Mouse (Mus musculus): ENCODE measurements at regions not wholly inside any gene's neighbourhood (a gene's known extent, or its start where the extent isn't known, plus 50 kb on each side); places are given as distances from the start of the nearest gene placed in this dataset.

DNA sequence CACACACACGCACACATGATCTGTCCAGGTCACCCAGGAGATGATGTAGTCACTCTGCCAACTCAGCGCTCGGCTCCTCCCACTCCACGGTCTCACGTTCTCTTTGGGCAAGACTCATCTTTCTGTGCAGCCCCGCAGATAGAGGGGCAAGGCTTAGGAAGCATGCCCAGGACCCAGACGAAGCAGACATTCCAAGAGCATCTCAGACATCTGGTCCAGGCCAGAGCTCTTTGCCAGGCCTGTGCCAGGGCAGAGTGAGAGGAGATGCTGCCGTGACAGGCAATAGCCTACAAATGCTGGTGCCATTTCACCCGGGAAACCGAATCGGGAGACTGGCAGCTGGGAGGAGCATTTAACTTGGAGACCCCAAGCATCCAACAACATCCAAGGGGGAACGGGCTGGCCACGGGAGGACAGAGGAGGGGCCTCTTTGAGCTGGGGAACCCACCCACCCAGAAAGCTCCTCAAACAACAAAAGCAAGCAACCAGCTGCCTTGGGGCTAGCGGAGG lies 133.2 kb downstream of the 3100002H09Rik start:
- no peak overlapping the region for H3K27ac ChIP-seq (ENCODE audit: insufficient read depth, low read length)

DNA sequence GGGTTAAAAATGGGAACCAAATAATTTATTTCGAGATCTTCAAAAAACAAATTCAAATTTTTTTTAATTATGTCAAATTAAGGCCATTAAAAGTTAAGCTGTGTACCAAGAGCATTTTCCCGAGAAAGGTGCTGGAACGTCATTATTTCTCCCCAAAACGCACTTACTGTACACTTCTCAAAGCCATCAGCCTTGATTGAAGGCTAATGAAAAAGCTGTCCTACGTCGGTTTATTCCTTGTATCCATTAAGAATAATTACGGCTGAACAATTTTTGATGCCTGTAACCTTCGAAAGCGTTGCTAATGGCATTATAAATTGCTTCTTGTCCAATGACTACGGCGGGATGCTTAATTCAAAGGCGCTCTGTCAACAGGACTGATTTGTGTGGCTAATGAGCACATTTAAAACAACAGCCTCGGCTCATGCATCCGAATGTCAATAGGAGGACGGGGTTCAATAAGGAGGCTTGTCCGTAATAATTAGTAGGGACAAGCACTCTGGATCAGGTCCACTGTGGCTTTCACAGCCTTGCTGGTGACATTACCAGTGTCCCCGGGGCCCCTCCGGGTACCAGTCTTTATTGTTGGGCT lies 145.3 kb downstream of the 3100002H09Rik start:
- Histone ChIP-seq H3K4me3 (ENCODE audit: low read depth, low read length) (no peak overlapping the region), H3K9ac (ENCODE audit: low read depth, poor library complexity, severe bottlenecking) (no peak overlapping the region), H3K36me3 (ENCODE audit: control insufficient read depth, insufficient read depth, low read length, poor library complexity, severe bottlenecking) (no peaks in the 10 kb centered on the region), H3K9me3 (replicated peaks; ENCODE audit: control insufficient read depth, insufficient read depth, low read length, poor library complexity, severe bottlenecking) (no peaks in the 10 kb centered on the region), H3K27me3 (ENCODE audit: control insufficient read depth, insufficient read depth, low read length, poor library complexity, severe bottlenecking) (no peaks in the 10 kb centered on the region), H3K4me1 (ENCODE audit: control insufficient read depth, insufficient read depth, low read length) (no peaks in the 10 kb centered on the region), H3K27ac (ENCODE audit: insufficient read depth, low read length) (no peak overlapping the region)
- no peak for TF ChIP-seq POLR2A (IDR thresholded peaks at IDR 0.05; ENCODE audit: insufficient read depth, low read length)
- TF ChIP-seq EP300 (IDR thresholded peaks at IDR 0.05; ENCODE audit: insufficient read depth, low read depth, low read length): no peak
- TF ChIP-seq CTCF (IDR thresholded peaks at IDR 0.05; ENCODE audit: low read depth, low read length): no peak

More for the DNA sequence above, 133.2 kb downstream of the 3100002H09Rik start:
- no peaks in the 10 kb centered on the region for H3K36me3 ChIP-seq (ENCODE audit: control insufficient read depth, insufficient read depth, low read length, poor library complexity, severe bottlenecking)
- no peak overlapping the region for H3K9ac ChIP-seq (ENCODE audit: low read depth, poor library complexity, severe bottlenecking)
- H3K27me3 ChIP-seq (ENCODE audit: control insufficient read depth, insufficient read depth, low read length, poor library complexity, severe bottlenecking): no peaks in the 10 kb centered on the region
- H3K4me1 ChIP-seq (ENCODE audit: control insufficient read depth, insufficient read depth, low read length): peaks cover 3% of the 10 kb centered on the region
- no peak overlapping the region for H3K4me3 ChIP-seq (ENCODE audit: low read depth, low read length)
- no peaks in the 10 kb centered on the region for H3K9me3 ChIP-seq (replicated peaks; ENCODE audit: control insufficient read depth, insufficient read depth, low read length, poor library complexity, severe bottlenecking)
- TF ChIP-seq CTCF (IDR thresholded peaks at IDR 0.05; ENCODE audit: low read depth, low read length): no peak
- TF ChIP-seq EP300 (IDR thresholded peaks at IDR 0.05; ENCODE audit: insufficient read depth, low read depth, low read length): no peak

DNA sequence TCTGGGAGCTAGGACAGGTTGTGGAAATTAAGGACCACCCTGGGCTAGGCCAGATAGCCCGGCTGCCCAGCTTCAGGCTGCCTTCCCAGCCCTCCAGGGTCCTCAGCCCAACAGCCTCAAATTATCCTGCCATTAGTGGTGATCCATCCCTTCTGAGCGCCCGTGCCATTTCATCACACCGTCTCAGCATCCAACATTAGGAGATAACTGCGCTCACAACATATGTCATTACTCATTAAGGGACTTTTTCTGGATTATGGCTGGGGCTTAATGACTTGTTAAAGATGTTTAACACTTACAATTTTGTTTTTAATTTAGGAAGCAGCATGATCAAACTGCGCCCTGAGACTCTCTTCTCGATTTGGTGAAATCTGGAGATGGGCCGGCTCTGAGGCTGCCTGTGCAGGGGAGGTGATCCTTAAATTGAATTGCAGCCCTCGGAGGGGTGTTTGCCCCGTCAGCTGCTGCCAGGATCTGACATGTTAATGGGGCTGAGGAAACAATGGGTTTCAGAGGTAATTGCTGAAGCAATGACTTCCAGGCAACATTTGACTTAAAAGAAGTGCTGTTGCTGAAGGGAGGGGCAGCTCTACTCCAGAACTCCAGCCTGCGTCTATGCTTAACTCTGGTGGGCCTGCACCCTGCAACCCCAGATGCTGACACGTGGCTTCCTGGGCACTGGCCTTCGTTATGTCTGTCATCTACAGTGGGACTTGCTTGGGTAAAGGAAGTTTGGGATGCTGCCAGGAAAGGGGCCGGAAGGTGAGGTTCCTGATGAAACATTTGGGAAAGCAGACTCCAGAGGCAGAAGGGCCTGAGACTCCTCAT lies 154.9 kb downstream of the 3100002H09Rik start:
- Histone ChIP-seq H3K27ac (ENCODE audit: insufficient read depth, low read length) (no peak overlapping the region), H3K27me3 (ENCODE audit: control insufficient read depth, insufficient read depth, low read length, poor library complexity, severe bottlenecking) (no peaks in the 10 kb centered on the region), H3K4me3 (ENCODE audit: low read depth, low read length) (no peak overlapping the region), H3K9me3 (replicated peaks; ENCODE audit: control insufficient read depth, insufficient read depth, low read length, poor library complexity, severe bottlenecking) (no peaks in the 10 kb centered on the region), H3K4me1 (ENCODE audit: control insufficient read depth, insufficient read depth, low read length) (peaks cover 2% of the 10 kb centered on the region), H3K36me3 (ENCODE audit: control insufficient read depth, insufficient read depth, low read length, poor library complexity, severe bottlenecking) (no peaks in the 10 kb centered on the region), H3K9ac (ENCODE audit: low read depth, poor library complexity, severe bottlenecking) (no peak overlapping the region)
- TF ChIP-seq EP300 (IDR thresholded peaks at IDR 0.05; ENCODE audit: insufficient read depth, low read depth, low read length): no peak
- TF ChIP-seq CTCF (IDR thresholded peaks at IDR 0.05; ENCODE audit: low read depth, low read length): no peak
- TF ChIP-seq POLR2A (IDR thresholded peaks at IDR 0.05; ENCODE audit: insufficient read depth, low read length): no peak

DNA sequence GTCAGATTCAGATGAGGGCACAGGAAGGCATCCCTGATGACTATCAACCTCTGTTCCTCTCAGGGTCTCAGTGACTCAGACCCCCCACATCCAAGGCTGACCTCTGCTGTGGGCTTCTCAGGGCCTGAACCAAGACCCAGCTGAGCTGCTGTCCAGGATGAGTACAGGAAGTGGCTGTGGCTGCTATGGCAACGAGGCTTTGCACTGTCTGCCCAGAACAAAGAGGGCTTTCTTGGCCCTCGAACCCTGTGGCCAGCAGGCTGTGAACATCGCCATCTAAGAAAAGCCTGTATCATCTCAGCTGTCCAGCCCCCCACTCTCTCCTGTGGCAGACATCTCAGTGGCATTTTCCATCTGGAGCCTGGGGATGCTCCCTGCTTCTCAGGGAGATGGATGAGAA lies 159.5 kb downstream of the 3100002H09Rik start:
- TF ChIP-seq POLR2A (IDR thresholded peaks at IDR 0.05; ENCODE audit: insufficient read depth, low read length) (no peak), EP300 (IDR thresholded peaks at IDR 0.05; ENCODE audit: insufficient read depth, low read depth, low read length) (no peak), CTCF (IDR thresholded peaks at IDR 0.05; ENCODE audit: low read depth, low read length) (no peak)
- H3K9ac ChIP-seq (ENCODE audit: low read depth, poor library complexity, severe bottlenecking): no peak overlapping the region
- no peaks in the 10 kb centered on the region for H3K27me3 ChIP-seq (ENCODE audit: control insufficient read depth, insufficient read depth, low read length, poor library complexity, severe bottlenecking)
- no peak overlapping the region for H3K27ac ChIP-seq (ENCODE audit: insufficient read depth, low read length)
- no peaks in the 10 kb centered on the region for H3K36me3 ChIP-seq (ENCODE audit: control insufficient read depth, insufficient read depth, low read length, poor library complexity, severe bottlenecking)
- H3K9me3 ChIP-seq (replicated peaks; ENCODE audit: control insufficient read depth, insufficient read depth, low read length, poor library complexity, severe bottlenecking): no peaks in the 10 kb centered on the region
- no peak overlapping the region for H3K4me3 ChIP-seq (ENCODE audit: low read depth, low read length)
- peaks cover 2% of the 10 kb centered on the region for H3K4me1 ChIP-seq (ENCODE audit: control insufficient read depth, insufficient read depth, low read length)

DNA sequence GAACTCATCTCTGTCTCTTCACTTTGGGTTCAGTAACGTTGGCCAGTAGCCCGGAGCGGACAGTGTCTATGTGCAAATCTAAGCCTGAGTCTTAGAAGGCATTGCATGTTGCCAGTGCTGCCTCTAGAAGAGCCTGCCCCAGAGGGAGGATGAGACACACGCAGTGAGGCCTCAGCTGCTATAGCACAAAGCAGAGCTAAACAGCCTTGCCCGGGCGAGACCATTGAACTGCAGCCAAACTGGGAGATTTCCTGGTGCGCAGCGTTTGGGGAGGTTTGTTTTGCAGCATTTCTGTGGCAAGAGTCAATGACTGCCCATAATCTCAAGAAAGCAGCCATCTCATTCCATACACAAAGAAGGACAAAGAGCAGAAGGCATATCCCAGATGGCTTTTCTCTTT lies 164.0 kb downstream of the 3100002H09Rik start:
- no peak for TF ChIP-seq EP300 (IDR thresholded peaks at IDR 0.05; ENCODE audit: insufficient read depth, low read depth, low read length)
- TF ChIP-seq CTCF (IDR thresholded peaks at IDR 0.05; ENCODE audit: low read depth, low read length): no peak
- no peak for TF ChIP-seq POLR2A (IDR thresholded peaks at IDR 0.05; ENCODE audit: insufficient read depth, low read length)
- Histone ChIP-seq H3K36me3 (ENCODE audit: control insufficient read depth, insufficient read depth, low read length, poor library complexity, severe bottlenecking) (no peaks in the 10 kb centered on the region), H3K4me1 (ENCODE audit: control insufficient read depth, insufficient read depth, low read length) (no peaks in the 10 kb centered on the region), H3K27ac (ENCODE audit: insufficient read depth, low read length) (no peak overlapping the region), H3K9ac (ENCODE audit: low read depth, poor library complexity, severe bottlenecking) (no peak overlapping the region), H3K9me3 (replicated peaks; ENCODE audit: control insufficient read depth, insufficient read depth, low read length, poor library complexity, severe bottlenecking) (no peaks in the 10 kb centered on the region), H3K27me3 (ENCODE audit: control insufficient read depth, insufficient read depth, low read length, poor library complexity, severe bottlenecking) (no peaks in the 10 kb centered on the region), H3K4me3 (ENCODE audit: low read depth, low read length) (no peak overlapping the region)

DNA sequence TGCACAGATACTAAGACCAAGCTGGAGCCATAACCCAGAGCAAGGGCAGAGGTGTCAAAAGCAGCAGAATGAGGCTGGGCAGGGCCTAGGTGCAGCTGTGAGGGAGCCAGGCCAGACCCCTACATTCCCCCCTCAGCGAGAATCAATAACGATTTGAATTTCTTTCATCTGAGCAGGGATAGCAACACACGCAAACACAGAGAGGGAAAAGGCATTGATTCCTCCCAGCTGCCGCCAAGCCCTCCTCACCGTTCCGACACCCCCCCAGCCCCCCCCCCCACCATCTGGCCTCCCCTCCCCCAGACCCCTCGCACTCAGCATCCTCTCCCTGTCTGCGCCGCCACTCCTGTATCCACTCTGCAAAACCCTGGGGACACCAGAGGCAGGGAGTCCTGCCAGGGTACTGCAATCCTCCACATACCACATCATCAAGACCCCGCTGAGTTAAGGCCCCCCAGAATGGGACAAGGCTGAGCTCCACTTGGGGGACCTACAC lies 166.9 kb downstream of the 3100002H09Rik start:
- Histone ChIP-seq H3K9ac (ENCODE audit: low read depth, poor library complexity, severe bottlenecking) (no peak overlapping the region), H3K36me3 (ENCODE audit: control insufficient read depth, insufficient read depth, low read length, poor library complexity, severe bottlenecking) (no peaks in the 10 kb centered on the region), H3K9me3 (replicated peaks; ENCODE audit: control insufficient read depth, insufficient read depth, low read length, poor library complexity, severe bottlenecking) (no peaks in the 10 kb centered on the region), H3K27me3 (ENCODE audit: control insufficient read depth, insufficient read depth, low read length, poor library complexity, severe bottlenecking) (no peaks in the 10 kb centered on the region), H3K4me1 (ENCODE audit: control insufficient read depth, insufficient read depth, low read length) (peaks cover 2% of the 10 kb centered on the region), H3K27ac (ENCODE audit: insufficient read depth, low read length) (no peak overlapping the region), H3K4me3 (ENCODE audit: low read depth, low read length) (no peak overlapping the region)
- no peak for TF ChIP-seq POLR2A (IDR thresholded peaks at IDR 0.05; ENCODE audit: insufficient read depth, low read length)

Measured in ES-Bruce4 (cell line).